Mouse (Mus musculus) liver, embryonic 11.5 days (tissue): ENCODE measurements around the gene Cog5. TPM values are rescaled to one million over a fixed set of nuclear protein-coding genes. Genes with fewer than 3 reads are reported as not detected.

Source experiments
- ATAC-seq: fragments of 200-750 bp; cut with Nextera tagmentation; replicated peaks from 2 replicates; pipeline ENCODE4 v1.8.0; 2017; ENCODE audit warnings: moderate number of reproducible peaks, mild to moderate bottlenecking, moderate TSS enrichment, moderate library complexity; ENCODE audit not compliant: low FRiP score
- DNase-seq: peaks from one replicate; pipeline ENCODE4 v3.0.0-alpha.2; 2017; ENCODE audit warnings: low spot score
- H3K27ac ChIP-seq: fragments of 300-500 bp; sonication (generic); 2 replicates; pipeline ENCODE4 v1.5.1; 2014; ENCODE audit warnings: mild to moderate bottlenecking, low read depth, low read length, control low read depth
- H3K27me3 ChIP-seq: fragments of 300-500 bp; sonication (generic); replicated peaks from 2 replicates; pipeline ENCODE4 v1.6.1; 2014; ENCODE audit warnings: low read length, mixed read lengths; ENCODE audit not compliant: control insufficient read depth, insufficient read depth
- H3K36me3 ChIP-seq: fragments of 300-500 bp; sonication (generic); 2 replicates; pipeline ENCODE4 v1.6.1; 2014; ENCODE audit warnings: mild to moderate bottlenecking, low read length, moderate library complexity, mixed read lengths; ENCODE audit not compliant: control insufficient read depth, insufficient read depth
- H3K4me1 ChIP-seq: fragments of 300-500 bp; sonication (generic); replicated peaks from 2 replicates; pipeline ENCODE4 v1.6.1; 2014; ENCODE audit warnings: low read length, mixed read lengths; ENCODE audit not compliant: control insufficient read depth, insufficient read depth
- H3K4me2 ChIP-seq: fragments of 300-500 bp; sonication (generic); 2 replicates; pipeline ENCODE4 v1.6.1; 2014; ENCODE audit warnings: mild to moderate bottlenecking, control low read depth, moderate library complexity
- H3K4me3 ChIP-seq: fragments of 300-500 bp; sonication (generic); 2 replicates; pipeline ENCODE4 v1.5.1; 2014; ENCODE audit warnings: low read depth, low read length, control low read depth
- H3K9ac ChIP-seq: fragments of 300-500 bp; sonication (generic); 2 replicates; pipeline ENCODE4 v1.6.1; 2014; ENCODE audit warnings: low read depth, low read length, control low read depth
- H3K9me3 ChIP-seq: fragments of 300-500 bp; sonication (generic); 2 replicates; pipeline ENCODE4 v1.6.1; 2016; ENCODE audit warnings: low read length, inconsistent platforms, mixed read lengths; ENCODE audit not compliant: control insufficient read depth
- WGBS: fragments of 180-500 bp; shearing (Covaris S2); extraction: QIAGEN DNeasy Blood & Tissue Kit; methylation state at CpG from one replicate; pipeline ENCODE4 v1.1.7; 2014; 5-methylcytosine and 5-hydroxymethylcytosine counted together
- polyA plus RNA-seq: library from polyadenylated mRNA; unstranded; fragments of >200 nt; fragmentation: Nextera tagmentation; extraction: Ambion mirVana; gene quantifications from 2 replicates; pipeline ENCODE4 v1.2.1, GENCODE M21; 2014

The Cog5 gene
- polyA plus RNA-seq, 1 experiment from 2014 or later = 23.3 TPM

- no peaks in the 10 kb centered on the region for H3K9me3 ChIP-seq
- no peak overlapping the region for H3K27ac ChIP-seq
- no peak for DNase-seq
- no peaks in the 10 kb centered on the region for H3K36me3 ChIP-seq
- no peak overlapping the region for H3K9ac ChIP-seq
- 61% methylated on average over 1 of the region's 1 CpGs for WGBS
- H3K27me3 ChIP-seq = no peaks in the 10 kb centered on the region
- H3K4me1 ChIP-seq = no peaks in the 10 kb centered on the region
- no peak overlapping the region for H3K4me3 ChIP-seq
- ATAC-seq = no peak
- no peak overlapping the region for H3K4me2 ChIP-seq
Observed at GRCm38 (mm10) chr12:31882736-31883135, 228.1 kb downstream of the Cog5 start.

GRCm38 (mm10) chr12:31884365-31884764, 229.7 kb downstream of the Cog5 start:
- Histone ChIP-seq H3K4me1 (no peaks in the 10 kb centered on the region), H3K4me3 (no peak overlapping the region), H3K27ac (no peak overlapping the region), H3K27me3 (no peaks in the 10 kb centered on the region), H3K4me2 (no peak overlapping the region), H3K36me3 (no peaks in the 10 kb centered on the region), H3K9ac (no peak overlapping the region), H3K9me3 (no peaks in the 10 kb centered on the region)
- DNase-seq (no peak), ATAC-seq (no peak)
- 78% methylated on average over 4 of the region's 4 CpGs for WGBS

- Histone ChIP-seq H3K4me1 (no peaks in the 10 kb centered on the region), H3K36me3 (no peaks in the 10 kb centered on the region), H3K27ac (no peak overlapping the region), H3K4me3 (no peak overlapping the region), H3K9me3 (no peaks in the 10 kb centered on the region), H3K27me3 (no peaks in the 10 kb centered on the region), H3K4me2 (no peak overlapping the region), H3K9ac (no peak overlapping the region)
- whole genome bisulfite sequencing = 68% methylated on average over 4 of the region's 4 CpGs
- ATAC-seq = no peak
- no peak for DNase-seq
Observed at GRCm38 (mm10) chr12:31885084-31885483, 230.4 kb downstream of the Cog5 start.

GRCm38 (mm10) chr12:31885844-31886606, 231.4 kb downstream of the Cog5 start:
- H3K27ac ChIP-seq = no peak overlapping the region
- H3K4me3 ChIP-seq = no peak overlapping the region
- WGBS = 89% methylated on average over 11 of the region's 11 CpGs
- H3K4me1 ChIP-seq = no peaks in the 10 kb centered on the region
- H3K9me3 ChIP-seq = no peaks in the 10 kb centered on the region
- no peaks in the 10 kb centered on the region for H3K27me3 ChIP-seq
- no peak for DNase-seq
- no peak for ATAC-seq
- no peak overlapping the region for H3K4me2 ChIP-seq
- no peaks in the 10 kb centered on the region for H3K36me3 ChIP-seq
- no peak overlapping the region for H3K9ac ChIP-seq

- Histone ChIP-seq H3K36me3 (no peaks in the 10 kb centered on the region), H3K9me3 (no peaks in the 10 kb centered on the region), H3K9ac (no peak overlapping the region), H3K4me2 (no peak overlapping the region), H3K4me1 (no peaks in the 10 kb centered on the region), H3K27me3 (no peaks in the 10 kb centered on the region), H3K27ac (no peak overlapping the region), H3K4me3 (no peak overlapping the region)
- 76% methylated on average over 6 of the region's 6 CpGs for WGBS
- no peak for DNase-seq
- ATAC-seq = no peak
Observed at GRCm38 (mm10) chr12:31890685-31891084, 236.0 kb downstream of the Cog5 start.

GRCm38 (mm10) chr12:31892079-31892478, 237.4 kb downstream of the Cog5 start:
- Histone ChIP-seq H3K27me3 (no peaks in the 10 kb centered on the region), H3K4me3 (no peak overlapping the region), H3K27ac (no peak overlapping the region), H3K9ac (no peak overlapping the region), H3K4me1 (no peaks in the 10 kb centered on the region), H3K9me3 (no peaks in the 10 kb centered on the region), H3K36me3 (no peaks in the 10 kb centered on the region), H3K4me2 (no peak overlapping the region)
- ATAC-seq (no peak), DNase-seq (no peak)

- Histone ChIP-seq H3K36me3 (no peaks in the 10 kb centered on the region), H3K4me1 (no peaks in the 10 kb centered on the region), H3K9ac (no peak overlapping the region), H3K4me3 (no peak overlapping the region), H3K27me3 (no peaks in the 10 kb centered on the region), H3K27ac (no peak overlapping the region), H3K4me2 (no peak overlapping the region), H3K9me3 (no peaks in the 10 kb centered on the region)
- ATAC-seq = no peak
- WGBS = 91% methylated on average over 7 of the region's 7 CpGs
- no peak for DNase-seq
Observed at GRCm38 (mm10) chr12:31892771-31893170, 238.1 kb downstream of the Cog5 start.

- Histone ChIP-seq H3K4me2 (no peak overlapping the region), H3K4me3 (no peak overlapping the region), H3K9me3 (no peaks in the 10 kb centered on the region), H3K27me3 (no peaks in the 10 kb centered on the region), H3K4me1 (no peaks in the 10 kb centered on the region), H3K9ac (no peak overlapping the region), H3K36me3 (no peaks in the 10 kb centered on the region), H3K27ac (no peak overlapping the region)
- DNase-seq = no peak
- 64% methylated on average over 8 of the region's 8 CpGs for WGBS
- no peak for ATAC-seq
Observed at GRCm38 (mm10) chr12:31895095-31895734, 240.5 kb downstream of the Cog5 start.

GRCm38 (mm10) chr12:31895888-31896287, 241.2 kb downstream of the Cog5 start:
- no peak overlapping the region for H3K4me2 ChIP-seq
- H3K36me3 ChIP-seq = no peaks in the 10 kb centered on the region
- H3K27me3 ChIP-seq = no peaks in the 10 kb centered on the region
- WGBS = 45% methylated on average over 2 of the region's 2 CpGs
- DNase-seq (no peak), ATAC-seq (no peak)
- no peak overlapping the region for H3K9ac ChIP-seq
- H3K27ac ChIP-seq = no peak overlapping the region
- H3K4me1 ChIP-seq = no peaks in the 10 kb centered on the region
- no peak overlapping the region for H3K4me3 ChIP-seq
- H3K9me3 ChIP-seq = no peaks in the 10 kb centered on the region
